ENCODE assay signal across 9 mouse cellular contexts in genomic region chr9:83962098-83963086, GRCm38 (mm10). TPM values are rescaled to one million over a fixed set of nuclear protein-coding genes. Genes with fewer than 3 reads are reported as not detected.
DNase-seq lines count a peak whose midpoint lies in the region; ATAC-seq and TF ChIP-seq lines count a peak whose summit lies in the region.
"Had no signal": no experiment of that assay in that cellular context is flagged by ENCODE, and none has a peak within 500 bp of the region (broad histone marks: within the 10 kb centered on the region; RNA-seq: fewer than 3 reads in every experiment).

No protein-coding gene starts in this region.

- H3K4me1 ChIP-seq in hindbrain, embryonic 12.5 days = peaks cover 6% of the 10 kb centered on the region
- H3K4me1 ChIP-seq in hindbrain, embryonic 10.5 days (replicated peaks) = 0 out of 2 replicates have a peak, but pooled peaks cover 2% of the 10 kb centered on the region

- H3K4me3 ChIP-seq in hindbrain, embryonic 12.5 days = no peak overlapping the region
- no peak overlapping the region for H3K4me3 ChIP-seq in hindbrain, embryonic 10.5 days
- H3K4me3 ChIP-seq in gastrocnemius, adult 2 months = no peak overlapping the region
- H3K4me3 ChIP-seq: erythroblast, embryonic 14.5 days had no signal

- WGBS in hindbrain, embryonic 12.5 days = 62% methylated on average over 10 of the region's 10 CpGs
- WGBS in hindbrain, embryonic 10.5 days = 81% methylated on average over 10 of the region's 10 CpGs

- H3K4me2 ChIP-seq in hindbrain, embryonic 12.5 days (replicated peaks) = no peak overlapping the region

- H3K27me3 ChIP-seq in hindbrain, embryonic 12.5 days = no peaks in the 10 kb centered on the region
- H3K27me3 ChIP-seq in hindbrain, embryonic 10.5 days (ENCODE audit: insufficient read depth, poor library complexity, severe bottlenecking) = no peaks in the 10 kb centered on the region

- 0 out of 2 replicates have a peak overlapping the region, but pooled peaks have one; percentile 23 for H3K27ac ChIP-seq in hindbrain, embryonic 12.5 days
- no peak overlapping the region for H3K27ac ChIP-seq in hindbrain, embryonic 10.5 days
- no peak overlapping the region for H3K27ac ChIP-seq in gastrocnemius, adult 2 months

- TF ChIP-seq CTCF in gastrocnemius, adult 2 months (IDR thresholded peaks at IDR 0.05) = no peak

- no peaks in the 10 kb centered on the region for H3K36me3 ChIP-seq in hindbrain, embryonic 12.5 days
- H3K36me3 ChIP-seq in hindbrain, embryonic 10.5 days = no peaks in the 10 kb centered on the region

- DNase-seq in hindbrain, embryonic 10.5 days (ENCODE audit: low spot score) = no peak
- DNase-seq in adrenal gland, postnatal 36 days = peak; percentile 84 to 85
- peak; percentile 51 for DNase-seq in gastrocnemius, adult 2 months
- peak; percentile 93 to 97 for DNase-seq in kidney, postnatal 25 days
- peak; percentile 51 for DNase-seq in lung, postnatal 10 days
- DNase-seq in skeletal muscle tissue, adult 2 months (ENCODE audit: low read depth, low spot score) = peak; percentile 6
- DNase-seq in natural killer cell, adult 2 months (ENCODE audit: low spot score in 2 of 2) = no peak

- intact Hi-C loops in gastrocnemius, adult 2 months (cut with DNase I) = no loop called here

- no peak overlapping the region for H3K9ac ChIP-seq in hindbrain, embryonic 12.5 days

- peak; percentile 79 for ATAC-seq in hindbrain, embryonic 12.5 days (ENCODE audit: low FRiP score)

- H3K9me3 ChIP-seq in hindbrain, embryonic 12.5 days (replicated peaks) = no peaks in the 10 kb centered on the region
- H3K9me3 ChIP-seq in hindbrain, embryonic 10.5 days = no peaks in the 10 kb centered on the region

RNA-seq across cellular contexts. Expression of gene Bckdhb, which starts 37.4 kb away (rescaled TPM):
- 41.4 and 43.7 TPM in 2 replicates for polyA plus RNA-seq in hindbrain, embryonic 12.5 days (2016; fragmentation: Nextera tagmentation; extraction: Ambion mirVana)
- polyA plus RNA-seq in hindbrain, embryonic 10.5 days (2016; fragmentation: Nextera tagmentation; extraction: Ambion mirVana) = 58.4 and 63.2 TPM in 2 replicates
- 10 to 100 TPM; 61.3 to 84.7 TPM for total RNA-seq in adrenal gland, postnatal 36 days (2021)
- 10 to 100 TPM; 33.1 to 72.5 TPM for total RNA-seq in gastrocnemius, adult 2 months (2021)

Comparison
In these comparisons a context has a peak if more than half of its experiments do, and no peak if none do; other contexts are left out.
1. DNase-seq: peak in adrenal gland, postnatal 36 days (2 of 2), gastrocnemius, adult 2 months (single experiment), kidney, postnatal 25 days (2 of 2), lung, postnatal 10 days (single experiment) and skeletal muscle tissue, adult 2 months (single experiment); none in hindbrain, embryonic 10.5 days (single experiment) and natural killer cell, adult 2 months (0 of 2).